Mouse (Mus musculus) cerebellum, adult 2 months (tissue): ENCODE measurements at regions not wholly inside any gene's neighbourhood (a gene's known extent, or its start where the extent isn't known, plus 50 kb on each side); places are given as distances from the start of the nearest gene placed in this dataset.

Experiments used
- CTCF ChIP-seq: fragments of 200-500 bp; IDR thresholded peaks from 2 replicates; pipeline ENCODE4 v1.5.1; 2011; ENCODE audit warnings: low read depth, mild to moderate bottlenecking, control low read depth, low read length, moderate library complexity, borderline replicate concordance; ENCODE audit not compliant: insufficient read depth
- POLR2A ChIP-seq: fragments of 200-500 bp; IDR thresholded peaks from 2 replicates; pipeline ENCODE4 v1.6.1; 2011; ENCODE audit warnings: low read length, control low read depth, borderline replicate concordance; ENCODE audit not compliant: insufficient read depth

DNA sequence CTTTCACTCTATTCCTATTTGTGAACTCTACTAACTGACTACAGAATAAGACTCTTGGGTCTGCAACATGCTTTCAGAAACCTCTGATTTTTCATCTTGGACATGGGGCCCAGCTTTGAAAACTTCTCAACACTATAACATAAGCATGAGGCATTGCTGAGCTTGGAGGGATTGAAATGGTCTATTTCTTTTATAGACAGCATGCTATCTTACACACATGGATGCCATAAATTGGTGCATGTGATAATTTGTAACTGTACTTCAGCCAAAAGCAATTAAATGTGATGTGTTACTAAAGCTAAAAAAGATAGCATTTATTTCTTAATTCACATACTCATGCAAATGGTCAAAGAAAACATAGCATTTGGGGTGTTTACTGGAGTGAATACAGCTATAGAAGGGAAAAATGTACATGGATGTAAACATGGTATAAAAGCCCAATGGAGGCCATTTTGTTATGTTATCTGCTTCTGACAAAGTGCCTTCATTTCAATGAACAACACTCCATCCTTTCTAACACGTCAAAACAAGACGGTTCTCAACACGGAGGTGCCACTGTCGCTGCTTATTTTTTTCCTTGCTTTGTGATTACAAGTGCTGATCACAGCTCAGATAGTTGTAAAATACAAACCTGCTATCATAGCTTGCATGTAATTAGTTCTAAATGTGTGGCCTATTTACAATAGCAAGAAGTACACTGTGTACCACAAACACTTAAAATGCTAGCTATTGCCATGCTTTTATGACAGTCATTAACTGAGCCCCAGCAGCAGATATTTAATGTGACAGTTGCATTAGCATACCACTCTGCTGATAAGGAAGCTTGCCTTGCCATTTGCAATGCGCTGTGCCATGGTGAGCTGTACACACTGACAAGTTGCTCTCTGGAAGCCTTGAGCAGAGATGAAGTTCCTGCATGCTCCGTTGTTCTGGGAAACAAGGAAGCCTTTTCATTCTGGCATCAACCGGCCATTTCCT lies 267.9 kb upstream of the Veph1 start:
- TF ChIP-seq CTCF (no peak), POLR2A (no peak)
